25 mouse cellular contexts compared by ENCODE assay signal in genomic region chr11:55773283-55773682, GRCm38 (mm10).
DNase-seq lines count a peak whose midpoint lies in the region; ATAC-seq and TF ChIP-seq lines count a peak whose summit lies in the region.
"Had no signal": no experiment of that assay in that cellular context is flagged by ENCODE, and none has a peak within 500 bp of the region (broad histone marks: within the 10 kb centered on the region; RNA-seq: fewer than 3 reads in every experiment).

No protein-coding gene starts in this region.

- no peak for ATAC-seq in hindbrain, postnatal 0 days
- no peak for ATAC-seq in hindbrain, embryonic 13.5 days (ENCODE audit: low FRiP score)
- ATAC-seq in midbrain, postnatal 0 days (ENCODE audit: low FRiP score): no peak
- no peak for ATAC-seq in midbrain, embryonic 15.5 days (replicated peaks)
- ATAC-seq: forebrain, embryonic 15.5 days; liver, postnatal 0 days; midbrain, embryonic 13.5 days had no signal

- H3K4me3 ChIP-seq in hindbrain, postnatal 0 days (ENCODE audit: low read length): no peak overlapping the region
- H3K4me3 ChIP-seq in hindbrain, embryonic 13.5 days: no peak overlapping the region
- no peak overlapping the region for H3K4me3 ChIP-seq in midbrain, postnatal 0 days (ENCODE audit: low read depth, low read length)
- no peak overlapping the region for H3K4me3 ChIP-seq in midbrain, embryonic 15.5 days
- H3K4me3 ChIP-seq: embryonic facial prominence, embryonic 10.5 days; forebrain, embryonic 15.5 days; limb, embryonic 12.5 days; midbrain, embryonic 13.5 days; myocyte had no signal

- H3K27me3 ChIP-seq in hindbrain, postnatal 0 days (ENCODE audit: insufficient read depth, low read length): no peaks in the 10 kb centered on the region
- no peaks in the 10 kb centered on the region for H3K27me3 ChIP-seq in hindbrain, embryonic 13.5 days
- H3K27me3 ChIP-seq in midbrain, postnatal 0 days (ENCODE audit: insufficient read depth, low read length): no peaks in the 10 kb centered on the region
- no peaks in the 10 kb centered on the region for H3K27me3 ChIP-seq in midbrain, embryonic 15.5 days (replicated peaks)
- H3K27me3 ChIP-seq: forebrain, embryonic 15.5 days; limb, embryonic 12.5 days; midbrain, embryonic 13.5 days had no signal

- no peak for DNase-seq in hindbrain, postnatal 0 days (ENCODE audit: low spot score)
- no peak for DNase-seq in midbrain, postnatal 0 days (ENCODE audit: low spot score)
- DNase-seq in ES-CJ7 (ENCODE audit: low read depth, low spot score): peak; percentile 38
- DNase-seq in brain, adult 2 months (ENCODE audit: low read depth, low spot score): peak; percentile 12
- no peak for DNase-seq in yolk sac, embryonic 10.5 days (ENCODE audit: low spot score)
- no peak for DNase-seq in ovary, postnatal 36 days (ENCODE audit: low spot score)
- DNase-seq: adrenal gland, postnatal 25 days; B cell, adult 2 months; cerebellum, adult 9-10 months; gastrocnemius, postnatal 10 days; kidney, adult 2 months; kidney, postnatal 10 days; liver, postnatal 0 days; lung, postnatal 10 days; right cerebral cortex, postnatal 14 days; thymus, postnatal 14 days had no signal

- H3K4me1 ChIP-seq in hindbrain, postnatal 0 days (ENCODE audit: insufficient read depth, low read length): no peaks in the 10 kb centered on the region
- peaks cover 19% of the 10 kb centered on the region for H3K4me1 ChIP-seq in hindbrain, embryonic 13.5 days (replicated peaks)
- no peaks in the 10 kb centered on the region for H3K4me1 ChIP-seq in midbrain, postnatal 0 days (ENCODE audit: insufficient read depth, low read length)
- H3K4me1 ChIP-seq in midbrain, embryonic 15.5 days: no peaks in the 10 kb centered on the region
- H3K4me1 ChIP-seq: embryonic facial prominence, embryonic 10.5 days; forebrain, embryonic 15.5 days; limb, embryonic 12.5 days; midbrain, embryonic 13.5 days had no signal

- no peak overlapping the region for H3K9ac ChIP-seq in hindbrain, postnatal 0 days (replicated peaks; ENCODE audit: low read length)
- no peak overlapping the region for H3K9ac ChIP-seq in hindbrain, embryonic 13.5 days
- no peak overlapping the region for H3K9ac ChIP-seq in midbrain, postnatal 0 days (replicated peaks; ENCODE audit: low read length, poor library complexity, severe bottlenecking)
- H3K9ac ChIP-seq in midbrain, embryonic 15.5 days: no peak overlapping the region
- H3K9ac ChIP-seq: forebrain, embryonic 15.5 days; limb, embryonic 12.5 days; liver, postnatal 0 days; midbrain, embryonic 13.5 days had no signal

- H3K4me2 ChIP-seq in hindbrain, postnatal 0 days (ENCODE audit: low read depth, low read length): no peak overlapping the region
- no peak overlapping the region for H3K4me2 ChIP-seq in hindbrain, embryonic 13.5 days
- no peak overlapping the region for H3K4me2 ChIP-seq in midbrain, postnatal 0 days (ENCODE audit: low read depth, low read length, poor library complexity, severe bottlenecking)
- H3K4me2 ChIP-seq in midbrain, embryonic 15.5 days: no peak overlapping the region
- H3K4me2 ChIP-seq: forebrain, embryonic 15.5 days; heart, embryonic 11.5 days; limb, embryonic 12.5 days; liver, embryonic 11.5 days; midbrain, embryonic 13.5 days had no signal

- peak; percentile 6; the same call in 1 of the 2 replicates for TF ChIP-seq CTCF in hindbrain, postnatal 0 days (IDR thresholded peaks at IDR 0.05; ENCODE audit: low read depth)
- peak; percentile 16 for TF ChIP-seq CTCF in midbrain, postnatal 0 days (IDR thresholded peaks at IDR 0.05)

- 90% methylated on average over 1 of the region's 1 CpGs for WGBS in hindbrain, postnatal 0 days
- 76% methylated on average over 1 of the region's 1 CpGs for WGBS in hindbrain, embryonic 13.5 days
- 83% methylated on average over 1 of the region's 1 CpGs for WGBS in midbrain, postnatal 0 days
- 71% methylated on average over 1 of the region's 1 CpGs for WGBS in midbrain, embryonic 15.5 days

- no peak overlapping the region for H3K27ac ChIP-seq in hindbrain, postnatal 0 days
- H3K27ac ChIP-seq in hindbrain, embryonic 13.5 days: no peak overlapping the region
- H3K27ac ChIP-seq in midbrain, postnatal 0 days (ENCODE audit: low read depth, low read length): no peak overlapping the region
- no peak overlapping the region for H3K27ac ChIP-seq in midbrain, embryonic 15.5 days
- H3K27ac ChIP-seq: embryonic facial prominence, embryonic 10.5 days; forebrain, embryonic 15.5 days; limb, embryonic 12.5 days; midbrain, embryonic 13.5 days had no signal

- H3K9me3 ChIP-seq in hindbrain, postnatal 0 days (ENCODE audit: low read length): no peaks in the 10 kb centered on the region
- H3K9me3 ChIP-seq in hindbrain, embryonic 13.5 days: no peaks in the 10 kb centered on the region
- no peaks in the 10 kb centered on the region for H3K9me3 ChIP-seq in midbrain, postnatal 0 days (ENCODE audit: low read length)
- no peaks in the 10 kb centered on the region for H3K9me3 ChIP-seq in midbrain, embryonic 15.5 days
- H3K9me3 ChIP-seq: embryonic facial prominence, embryonic 10.5 days; forebrain, embryonic 15.5 days; limb, embryonic 12.5 days; midbrain, embryonic 13.5 days had no signal

- H3K36me3 ChIP-seq in hindbrain, postnatal 0 days (ENCODE audit: insufficient read depth, low read length): no peaks in the 10 kb centered on the region
- H3K36me3 ChIP-seq in hindbrain, embryonic 13.5 days: no peaks in the 10 kb centered on the region
- no peaks in the 10 kb centered on the region for H3K36me3 ChIP-seq in midbrain, postnatal 0 days (ENCODE audit: insufficient read depth, low read length)
- no peaks in the 10 kb centered on the region for H3K36me3 ChIP-seq in midbrain, embryonic 15.5 days (replicated peaks)
- H3K36me3 ChIP-seq: embryonic facial prominence, embryonic 10.5 days; forebrain, embryonic 15.5 days; limb, embryonic 12.5 days; midbrain, embryonic 13.5 days had no signal

Comparison
In these comparisons a context has a peak if more than half of its experiments do, and no peak if none do; other contexts are left out.
1. DNase-seq: peak in ES-CJ7 (single experiment) and brain, adult 2 months (single experiment); none in hindbrain, postnatal 0 days (single experiment), midbrain, postnatal 0 days (single experiment), yolk sac, embryonic 10.5 days (single experiment) and ovary, postnatal 36 days (single experiment).